Mouse (Mus musculus) forebrain, postnatal 0 days (tissue): ENCODE results near the gene Scel. TPM values are rescaled to one million over a fixed set of nuclear protein-coding genes. Genes with fewer than 3 reads are reported as not detected.
"Not testable (repeated sequence)": the region's sequence is repeated elsewhere in the genome, so short reads cannot be mapped to it uniquely, and the experiment has no call there.

Experiments
- ATAC-seq: fragments of 200-750 bp; cut with Nextera tagmentation; 2 replicates; pipeline ENCODE4 v1.8.0; 2017; ENCODE audit warnings: mild to moderate bottlenecking, moderate library complexity
- DNase-seq: peaks from one replicate; pipeline ENCODE4 v3.0.0-alpha.2; 2015
- H3K27ac ChIP-seq: fragments of 300-500 bp; sonication (generic); 2 replicates; pipeline ENCODE4 v1.5.1; 2014; ENCODE audit warnings: low read depth, mild to moderate bottlenecking, antibody characterized with exemption, low read length, moderate library complexity, mixed read lengths
- H3K27me3 ChIP-seq: fragments of 300-500 bp; sonication (generic); 2 replicates; pipeline ENCODE4 v1.6.1; 2014; ENCODE audit warnings: mild to moderate bottlenecking, low read length, mixed read lengths; ENCODE audit not compliant: insufficient read depth
- H3K36me3 ChIP-seq: fragments of 300-500 bp; sonication (generic); 2 replicates; pipeline ENCODE4 v1.6.1; 2014; ENCODE audit warnings: mild to moderate bottlenecking, moderate library complexity; ENCODE audit not compliant: insufficient read depth
- H3K4me1 ChIP-seq: fragments of 300-500 bp; sonication (generic); 2 replicates; pipeline ENCODE4 v1.6.1; 2014; ENCODE audit warnings: antibody characterized with exemption; ENCODE audit not compliant: insufficient read depth
- H3K4me2 ChIP-seq: fragments of 300-500 bp; sonication (generic); 2 replicates; pipeline ENCODE4 v1.6.1; 2014; ENCODE audit warnings: low read depth, mild to moderate bottlenecking, moderate library complexity
- H3K4me3 ChIP-seq: fragments of 300-500 bp; sonication (generic); 2 replicates; pipeline ENCODE4 v1.5.1; 2014; ENCODE audit warnings: low read depth, low read length, mixed read lengths
- H3K9ac ChIP-seq: fragments of 300-500 bp; sonication (generic); 2 replicates; pipeline ENCODE4 v1.6.1; 2014; ENCODE audit warnings: mild to moderate bottlenecking
- H3K9me3 ChIP-seq: fragments of 300-500 bp; sonication (generic); 2 replicates; pipeline ENCODE4 v1.6.1; 2016; ENCODE audit warnings: low read length
- CTCF ChIP-seq: sonication (generic); IDR thresholded peaks from 2 replicates; pipeline ENCODE4 v1.5.1; 2016; ENCODE audit warnings: antibody characterized with exemption, control low read depth, low read depth
- WGBS: fragments of 180-500 bp; shearing (Covaris S2); extraction: QIAGEN DNeasy Blood & Tissue Kit; methylation state at CpG from one replicate; pipeline ENCODE4 v1.1.7; 2014; 5-methylcytosine and 5-hydroxymethylcytosine counted together
- polyA plus RNA-seq: library from polyadenylated mRNA; unstranded; fragments of >200 nt; fragmentation: Nextera tagmentation; extraction: Ambion mirVana; gene quantifications from 2 replicates; pipeline ENCODE4 v1.2.1, GENCODE M21; 2015
- total RNA-seq: library from RNA; depleted of rRNA; stranded (reverse); fragments of >200 nt; gene quantifications from 2 replicates; pipeline ENCODE4 v1.2.3, GENCODE M21; 2014

The Scel gene
- total and polyA plus RNA-seq, 2 experiments from 2014 or later, result 0.29 to 0.30 TPM

DNA sequence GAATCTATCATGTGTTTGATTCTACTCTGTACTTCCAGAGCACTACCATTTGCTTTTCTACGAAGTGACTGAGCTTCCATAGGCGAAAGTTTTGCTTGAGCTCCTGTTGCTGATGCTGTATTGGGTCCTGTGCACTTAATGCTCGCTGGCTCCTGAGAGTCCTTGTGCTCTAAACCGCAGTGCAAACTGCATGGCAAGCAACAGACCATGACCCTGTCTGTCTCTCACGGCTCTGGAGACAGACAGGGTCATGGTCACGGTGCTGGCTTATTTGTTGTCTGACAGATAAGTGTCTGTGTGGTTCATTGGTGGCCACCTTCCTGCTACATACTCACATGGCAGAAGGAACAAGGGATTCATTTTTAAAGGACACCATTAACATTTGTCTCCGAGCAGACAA lies 37.8 kb upstream of the Scel start:
- Histone ChIP-seq H3K4me2 (no peak overlapping the region), H3K4me1 (no peaks in the 10 kb centered on the region), H3K9me3 (no peaks in the 10 kb centered on the region), H3K36me3 (no peaks in the 10 kb centered on the region), H3K27ac (no peak overlapping the region), H3K27me3 (no peaks in the 10 kb centered on the region), H3K4me3 (no peak overlapping the region), H3K9ac (no peak overlapping the region)
- 87% methylated on average over 7 of the region's 7 CpGs for WGBS
- no peak for TF ChIP-seq CTCF
- DNase-seq, result no peak
- ATAC-seq, result no peak

DNA sequence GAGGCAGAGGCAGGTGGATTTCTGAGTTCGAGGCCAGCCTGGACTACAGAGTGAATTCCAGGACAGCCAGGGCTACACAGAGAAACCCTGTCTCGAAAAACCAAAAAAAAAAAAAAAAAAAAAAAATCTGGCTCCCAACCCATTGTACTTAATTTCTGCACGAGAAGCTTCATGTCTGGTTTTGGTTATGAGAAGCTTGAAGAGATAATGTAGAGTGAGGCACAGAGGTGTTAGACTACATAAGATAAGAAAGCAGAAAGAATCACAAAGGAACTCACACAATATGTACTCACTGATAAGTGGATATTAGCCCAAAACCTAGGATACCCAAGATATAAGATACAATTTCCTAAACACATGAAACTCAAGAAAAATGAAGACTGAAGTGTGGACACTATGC lies 36.9 kb upstream of the Scel start:
- H3K4me1 ChIP-seq, ATAC-seq, H3K36me3 ChIP-seq, H3K27ac ChIP-seq, H3K4me2 ChIP-seq, DNase-seq, H3K9me3 ChIP-seq, H3K4me3 ChIP-seq, H3K9ac ChIP-seq, H3K27me3 ChIP-seq: not testable (repeated sequence)
- WGBS, result 84% methylated on average over 3 of the region's 3 CpGs

DNA sequence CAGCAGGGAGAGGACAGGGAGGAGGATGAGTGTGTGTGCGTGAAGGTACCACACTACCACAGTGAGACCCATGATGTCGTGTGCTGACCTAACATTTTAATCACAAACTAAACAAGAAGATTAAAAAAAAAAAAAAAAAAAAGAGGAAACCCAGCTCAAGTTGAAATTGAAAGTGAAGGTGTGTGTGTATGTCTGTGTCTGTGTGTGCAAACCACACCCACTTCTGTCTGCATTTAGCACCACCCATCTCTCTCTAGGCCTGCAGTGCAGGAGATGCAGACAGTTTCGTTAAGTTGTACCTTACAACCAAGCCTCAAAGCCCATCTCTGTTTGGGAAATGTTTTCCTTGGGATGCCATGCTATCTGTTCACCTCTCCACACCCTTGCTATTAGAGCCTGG lies 35.9 kb upstream of the Scel start:
- 78% methylated on average over 3 of the region's 3 CpGs for WGBS

DNA sequence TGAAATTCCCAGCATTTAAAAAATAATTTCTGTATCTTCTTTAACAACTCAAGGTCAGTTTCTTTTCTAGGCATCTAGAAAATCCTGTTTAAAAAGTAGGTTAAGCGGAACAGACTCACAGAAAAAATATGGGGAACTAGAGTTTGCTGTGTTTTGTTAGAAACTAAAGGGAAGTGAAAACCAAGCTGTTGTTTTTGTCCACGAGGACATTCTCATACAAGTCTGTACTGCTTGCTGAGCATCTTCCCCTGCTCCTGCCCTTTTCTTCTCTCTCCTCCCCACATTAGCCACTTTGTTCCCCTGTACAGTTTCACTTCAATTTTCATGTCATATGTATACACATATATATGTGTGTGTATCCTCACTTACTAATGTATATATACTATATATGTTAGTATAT lies 35.2 kb upstream of the Scel start:
- ATAC-seq, result no peak
- Histone ChIP-seq H3K4me1 (no peaks in the 10 kb centered on the region), H3K4me3 (no peak overlapping the region), H3K9me3 (no peaks in the 10 kb centered on the region), H3K36me3 (no peaks in the 10 kb centered on the region), H3K27me3 (no peaks in the 10 kb centered on the region), H3K27ac (no peak overlapping the region), H3K4me2 (no peak overlapping the region), H3K9ac (no peak overlapping the region)
- WGBS, result 74% methylated on average over 2 of the region's 2 CpGs
- TF ChIP-seq CTCF, result no peak
- no peak for DNase-seq

More for the DNA sequence above, 35.9 kb upstream of the Scel start:
- no peak overlapping the region for H3K9ac ChIP-seq
- H3K9me3 ChIP-seq, result no peaks in the 10 kb centered on the region
- no peaks in the 10 kb centered on the region for H3K27me3 ChIP-seq
- no peak overlapping the region for H3K27ac ChIP-seq
- ATAC-seq, result no peak
- no peaks in the 10 kb centered on the region for H3K36me3 ChIP-seq
- no peak overlapping the region for H3K4me2 ChIP-seq
- no peak for TF ChIP-seq CTCF
- H3K4me3 ChIP-seq, result no peak overlapping the region
- H3K4me1 ChIP-seq, result no peaks in the 10 kb centered on the region
- no peak for DNase-seq

DNA sequence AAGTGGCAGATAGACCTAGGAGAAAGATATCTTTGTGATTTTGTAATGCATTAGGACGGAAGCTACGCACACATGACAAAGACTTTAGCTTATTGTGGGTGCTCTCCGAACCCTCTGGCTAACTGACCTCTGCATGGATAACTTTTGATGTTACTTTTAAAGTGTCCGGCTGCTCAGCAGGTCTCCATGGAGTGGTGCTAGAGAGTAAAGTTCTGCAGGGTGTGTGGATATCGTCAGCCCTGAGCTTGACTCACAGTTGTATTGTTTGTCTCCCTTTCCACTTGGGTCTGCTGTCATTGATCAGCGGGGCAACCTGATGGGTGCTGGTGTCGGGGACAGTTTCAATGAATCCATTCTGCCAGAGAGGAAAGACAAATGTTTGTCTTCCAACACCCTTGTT lies 33.7 kb upstream of the Scel start:
- peak; percentile 24; the same call in 1 of the 2 replicates for TF ChIP-seq CTCF
- no peak for ATAC-seq
- Histone ChIP-seq H3K9me3 (no peaks in the 10 kb centered on the region), H3K4me2 (no peak overlapping the region), H3K27ac (no peak overlapping the region), H3K27me3 (no peaks in the 10 kb centered on the region), H3K9ac (no peak overlapping the region), H3K36me3 (no peaks in the 10 kb centered on the region), H3K4me1 (no peaks in the 10 kb centered on the region), H3K4me3 (no peak overlapping the region)
- WGBS, result 64% methylated on average over 7 of the region's 7 CpGs
- no peak for DNase-seq

DNA sequence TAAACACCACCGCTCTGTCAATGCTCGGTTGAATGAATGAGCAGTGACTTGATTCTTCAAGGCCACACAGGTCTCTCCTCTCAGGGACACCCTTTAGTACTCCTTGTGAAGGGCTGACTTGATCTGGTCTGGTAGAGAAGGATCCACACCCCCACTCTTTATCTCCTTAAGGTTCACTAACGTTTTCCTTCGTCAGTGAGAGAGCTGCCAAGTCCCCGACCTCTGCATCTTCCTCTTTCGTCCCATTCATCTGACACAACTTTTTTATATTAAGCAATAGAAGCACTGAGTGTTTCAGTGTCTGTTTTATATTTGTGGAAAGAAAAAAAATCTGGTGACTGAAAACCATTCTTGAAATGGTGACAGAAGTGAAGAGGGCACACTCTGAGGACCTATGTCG lies 31.6 kb upstream of the Scel start:
- no peak for DNase-seq
- no peaks in the 10 kb centered on the region for H3K9me3 ChIP-seq
- TF ChIP-seq CTCF, result no peak
- no peaks in the 10 kb centered on the region for H3K27me3 ChIP-seq
- H3K36me3 ChIP-seq, result no peaks in the 10 kb centered on the region
- no peak overlapping the region for H3K9ac ChIP-seq
- WGBS, result 86% methylated on average over 7 of the region's 7 CpGs
- no peak overlapping the region for H3K4me2 ChIP-seq
- ATAC-seq, result no peak
- no peak overlapping the region for H3K27ac ChIP-seq
- no peaks in the 10 kb centered on the region for H3K4me1 ChIP-seq
- H3K4me3 ChIP-seq, result no peak overlapping the region

DNA sequence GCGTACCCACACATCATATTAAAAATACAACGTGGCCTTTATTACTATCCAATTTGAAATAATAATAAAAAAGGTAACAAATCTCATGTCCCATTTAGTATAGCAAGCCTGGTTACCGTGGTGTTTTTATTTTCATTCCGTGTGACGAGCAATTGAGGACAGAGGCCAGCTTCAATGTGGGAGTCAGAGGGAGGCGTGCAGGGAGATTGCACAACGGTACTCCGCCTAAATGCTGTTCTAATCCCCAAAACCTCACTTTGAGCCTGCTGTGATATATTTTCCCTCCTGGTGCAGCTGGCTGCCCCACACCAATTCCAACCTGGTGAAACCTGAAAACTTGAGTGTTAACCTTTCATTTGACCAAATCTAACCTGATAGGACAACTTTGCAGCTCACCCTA lies 27.5 kb upstream of the Scel start:
- no peak overlapping the region for H3K27ac ChIP-seq
- DNase-seq, result no peak
- H3K4me2 ChIP-seq, result no peak overlapping the region
- no peak for TF ChIP-seq CTCF
- no peak overlapping the region for H3K9ac ChIP-seq
- H3K27me3 ChIP-seq, result no peaks in the 10 kb centered on the region
- ATAC-seq, result no peak
- H3K4me1 ChIP-seq, result no peaks in the 10 kb centered on the region
- H3K4me3 ChIP-seq, result no peak overlapping the region
- H3K9me3 ChIP-seq, result no peaks in the 10 kb centered on the region
- H3K36me3 ChIP-seq, result no peaks in the 10 kb centered on the region
- 86% methylated on average over 8 of the region's 8 CpGs for WGBS

DNA sequence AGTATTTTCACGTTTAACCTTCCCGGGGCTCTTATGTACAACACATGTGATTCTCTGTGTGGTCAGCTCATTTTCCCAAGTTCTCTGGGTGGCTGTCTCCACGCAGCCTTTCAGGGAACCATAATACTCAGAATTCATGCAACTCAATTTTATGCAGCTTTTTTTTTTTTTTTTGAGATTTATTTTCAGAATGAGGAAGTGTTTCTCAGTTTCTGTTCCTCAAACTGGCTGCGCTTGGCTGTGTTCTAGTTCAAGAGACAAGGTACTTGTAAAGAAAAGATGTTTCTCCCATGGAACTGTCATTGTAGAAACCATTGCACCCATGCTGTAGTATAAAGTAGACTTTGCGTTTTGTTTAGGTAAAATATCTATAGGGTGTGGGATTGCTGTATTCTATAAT lies 26.2 kb upstream of the Scel start:
- H3K4me2 ChIP-seq, result no peak overlapping the region
- WGBS, result 91% methylated on average over 5 of the region's 5 CpGs
- no peaks in the 10 kb centered on the region for H3K9me3 ChIP-seq
- no peak overlapping the region for H3K9ac ChIP-seq
- DNase-seq, result no peak
- no peak overlapping the region for H3K4me3 ChIP-seq
- H3K4me1 ChIP-seq, result no peaks in the 10 kb centered on the region
- H3K27me3 ChIP-seq, result no peaks in the 10 kb centered on the region
- no peak for TF ChIP-seq CTCF
- no peak for ATAC-seq
- no peak overlapping the region for H3K27ac ChIP-seq
- H3K36me3 ChIP-seq, result no peaks in the 10 kb centered on the region
